8 mouse cellular contexts compared by ENCODE assay signal in genomic region chr10:71285126-71285580, GRCm38 (mm10). TPM values are rescaled to one million over a fixed set of nuclear protein-coding genes. Genes with fewer than 3 reads are reported as not detected.
A peak's percentile ranks its signal among the peaks of the same experiment; 100 is the strongest.
DNase-seq lines count a peak whose midpoint lies in the region; ATAC-seq lines count a peak whose summit lies in the region.

Ube2d1 (minus strand) TSS chr10:71285262.

- DNase-seq in Muller cell, postnatal 12 days (ENCODE audit: inconsistent ontology term), result peak; percentile 90
- DNase-seq in cerebellum, adult 9-11 months, result peak; percentile 93
- DNase-seq in frontal cortex, postnatal 25 days (ENCODE audit: low spot score in 2 of 2), result peak; percentile 75 to 85
- peak; percentile 84 for DNase-seq in left cerebral cortex, adult 11 months (ENCODE audit: low spot score)
- peak; percentile 92 for DNase-seq in lung, postnatal 36 days
- peak; percentile 83 for DNase-seq in retina, embryonic 14.5 days (ENCODE audit: low spot score)
- peak; percentile 87 for DNase-seq in thymus, postnatal 36 days

- H3K4me2 ChIP-seq in hindbrain, embryonic 13.5 days, result peak within 1 kb of the TSS; percentile 63

- 0 out of 2 replicates have a peak, but pooled peaks cover 4% of the 10 kb centered on the region for H3K27me3 ChIP-seq in hindbrain, embryonic 13.5 days

- H3K27ac ChIP-seq in hindbrain, embryonic 13.5 days, result peak within 1 kb of the TSS; percentile 93

- peak within 1 kb of the TSS; percentile 96 for H3K4me3 ChIP-seq in hindbrain, embryonic 13.5 days

- H3K9me3 ChIP-seq in hindbrain, embryonic 13.5 days, result no peaks in the 10 kb centered on the region

- H3K9ac ChIP-seq in hindbrain, embryonic 13.5 days, result peak within 1 kb of the TSS; percentile 99

- ATAC-seq in hindbrain, embryonic 13.5 days (ENCODE audit: low FRiP score), result peak; percentile 96

- peaks cover 37% of the 10 kb centered on the region for H3K4me1 ChIP-seq in hindbrain, embryonic 13.5 days (replicated peaks)

- under 1% methylated on average over 39 of the region's 50 CpGs for WGBS in hindbrain, embryonic 13.5 days

- no peaks in the 10 kb centered on the region for H3K36me3 ChIP-seq in hindbrain, embryonic 13.5 days

RNA-seq across cellular contexts. Expression of gene Ube2d1, which starts in this region (rescaled TPM):
- 182 and 186 TPM in 2 replicates for polyA plus RNA-seq in hindbrain, embryonic 13.5 days (2015; fragmentation: Nextera tagmentation; extraction: Ambion mirVana)

Comparison
In these comparisons a context has a peak if more than half of its experiments do, and no peak if none do; other contexts are left out.
1. Peak in every context shown above with its lines: DNase-seq, ATAC-seq, H3K4me3 ChIP-seq and H3K27ac ChIP-seq.